Mouse (Mus musculus) ES-E14 (cell line): ENCODE measurements around the gene Grk6. TPM values are rescaled to one million over a fixed set of nuclear protein-coding genes. Genes with fewer than 3 reads are reported as not detected.

Experiments used
- DNase-seq: peaks from one replicate; pipeline ENCODE4 v3.0.0-alpha.2; 2013; ENCODE audit warnings: low read depth, low spot score
- H3K27ac ChIP-seq: 2 replicates; pipeline ENCODE4 v1.5.1; 2012; ENCODE audit warnings: low read depth, mild to moderate bottlenecking, low read length, moderate library complexity, mixed read lengths; ENCODE audit not compliant: poor library complexity, insufficient read depth, severe bottlenecking
- H3K36me3 ChIP-seq: 2 replicates; pipeline ENCODE4 v1.6.1; 2012; ENCODE audit warnings: mild to moderate bottlenecking, low read length, moderate library complexity, mixed read lengths; ENCODE audit not compliant: control insufficient read depth, poor library complexity, insufficient read depth, severe bottlenecking
- H3K4me1 ChIP-seq, 2 experiments: fragments of 150-350 bp in 1 of 2; sonication (generic) in 1 of 2; 2 replicates each; pipeline ENCODE4 v1.6.1; 2012; ENCODE audit warnings: low read length in 2 of 2, mild to moderate bottlenecking in 1 of 2, mixed read lengths in 1 of 2; ENCODE audit not compliant: control insufficient read depth in 2 of 2, insufficient read depth in 2 of 2, poor library complexity in 1 of 2
- H3K4me3 ChIP-seq, 2 experiments: fragments of 150-350 bp in 1 of 2; sonication (generic) in 1 of 2; 2 replicates each; pipeline ENCODE4 v1.5.1; 2012; ENCODE audit warnings: low read length in 2 of 2, low read depth in 1 of 2, mild to moderate bottlenecking in 1 of 2, mixed read lengths in 1 of 2; ENCODE audit not compliant: insufficient read depth in 1 of 2, poor library complexity in 1 of 2, severe bottlenecking in 1 of 2
- H3K9ac ChIP-seq: 2 replicates; pipeline ENCODE4 v1.6.1; 2012; ENCODE audit warnings: low read depth, mild to moderate bottlenecking, low read length, mixed read lengths; ENCODE audit not compliant: poor library complexity, insufficient read depth, severe bottlenecking
- H3K9me3 ChIP-seq: fragments of 150-350 bp; sonication (generic); 2 replicates; pipeline ENCODE4 v1.6.1; 2012; ENCODE audit warnings: low read depth, mild to moderate bottlenecking, low read length; ENCODE audit not compliant: control insufficient read depth, insufficient read depth
- CHD2 ChIP-seq: IDR thresholded peaks from 2 replicates; pipeline ENCODE4 v1.6.1; 2014; ENCODE audit warnings: mild to moderate bottlenecking, low read depth, low read length, inconsistent platforms
- HCFC1 ChIP-seq: IDR thresholded peaks from 2 replicates; pipeline ENCODE4 v1.6.1; 2012; ENCODE audit warnings: low read length, inconsistent platforms, borderline replicate concordance; ENCODE audit not compliant: insufficient read depth
- MAFK ChIP-seq: IDR thresholded peaks from 2 replicates; pipeline ENCODE4 v1.6.1; 2014; ENCODE audit warnings: mild to moderate bottlenecking, low read depth, low read length, inconsistent platforms; ENCODE audit not compliant: insufficient read depth
- ZC3H11A ChIP-seq: IDR thresholded peaks from 2 replicates; pipeline ENCODE4 v1.6.1; 2012; ENCODE audit warnings: low read depth, mild to moderate bottlenecking, inconsistent platforms, low read length, borderline replicate concordance
- ZNF384 ChIP-seq: IDR thresholded peaks from 2 replicates; pipeline ENCODE4 v1.6.1; 2012; ENCODE audit warnings: low read depth, low read length, inconsistent platforms
- in situ Hi-C, 2 experiments: fragments of 600-800 bp; cut with MboI; formaldehyde crosslinking; loops; one replicate each; pipeline ENCODE4 v1.15.1; 2025; ENCODE audit warnings: low sequenced_read_pairs in 2 of 2, inconsistent platforms in 1 of 2; ENCODE audit not compliant: unreplicated experiment in 2 of 2
- total RNA-seq: library from RNA; depleted of rRNA; stranded (reverse); fragments of 300-350 nt; gene quantifications from 2 replicates; pipeline ENCODE4 v1.2.3, GENCODE M21; 2012

Gene Grk6
- total RNA-seq, 1 experiment, result 74.7 TPM

DNA sequence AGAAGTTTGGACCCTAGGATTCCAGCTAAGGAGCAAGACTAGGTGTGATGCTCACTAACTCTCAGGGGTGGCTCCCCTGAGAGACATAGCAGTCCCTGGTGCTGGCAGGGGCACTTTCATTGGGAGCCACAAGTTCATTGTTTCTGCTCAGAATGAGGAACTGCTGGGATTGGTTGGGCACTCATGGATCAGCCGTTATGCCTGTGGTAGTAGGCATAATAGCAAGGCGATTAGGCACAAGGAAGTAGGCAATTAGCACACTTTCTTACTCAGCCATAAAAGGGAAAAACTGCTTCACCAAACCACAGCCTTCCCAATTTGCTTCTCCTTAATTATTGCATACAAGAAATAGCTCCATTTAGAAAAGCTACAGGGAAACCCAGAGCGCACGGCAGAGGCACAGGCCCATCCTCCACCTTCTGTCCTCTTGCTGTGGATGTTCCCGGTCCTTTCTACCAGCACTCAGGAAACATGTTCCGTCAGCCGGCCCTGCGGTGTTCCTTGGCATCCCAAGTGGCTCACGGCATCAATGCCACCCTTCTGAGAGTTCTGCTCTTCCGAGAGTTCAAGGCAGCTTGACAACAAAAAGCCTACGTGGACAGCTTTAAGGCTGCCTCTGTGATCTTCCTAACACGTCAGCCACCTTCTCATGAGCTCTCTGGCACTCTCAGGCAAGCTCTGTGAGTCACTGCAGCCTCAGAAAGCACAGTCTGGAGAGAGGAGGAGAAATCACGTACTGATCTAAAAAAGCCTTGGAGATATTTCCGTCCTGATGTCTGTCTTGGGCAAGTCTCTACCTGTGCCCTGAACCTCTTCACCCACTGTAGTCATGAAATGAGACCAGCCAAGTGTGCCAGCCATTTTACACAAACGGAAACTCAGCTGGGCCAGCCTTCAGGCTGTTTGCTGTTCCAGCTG, 40.7 kb upstream of the Grk6 start:
- TF ChIP-seq HCFC1, result no peak
- TF ChIP-seq CHD2, result no peak
- no peak for TF ChIP-seq ZNF384
- TF ChIP-seq MAFK, result no peak
- no peak for TF ChIP-seq ZC3H11A
- no peaks in the 10 kb centered on the region for H3K9me3 ChIP-seq
- in situ Hi-C loops, result no loop called here

GRCm38 (mm10) chr13:55404853-55405782, 39.8 kb upstream of the Grk6 start:
- peak; percentile 65 for DNase-seq
- H3K4me1 ChIP-seq, result no peaks in the 10 kb centered on the region
- H3K4me3 ChIP-seq, result no peak overlapping the region
- H3K9ac ChIP-seq, result no peak overlapping the region
- H3K9me3 ChIP-seq, result no peaks in the 10 kb centered on the region
- no peaks in the 10 kb centered on the region for H3K36me3 ChIP-seq
- TF ChIP-seq MAFK (no peak), CHD2 (no peak), ZNF384 (peak; percentile 75), ZC3H11A (peak; percentile 87; the same call in 1 of the 2 replicates), HCFC1 (0 out of 2 replicates have a peak, but pooled peaks have one; percentile 52)
- in situ Hi-C loops, result no loop called here
- no peak overlapping the region for H3K27ac ChIP-seq

More for the DNA sequence above, 40.7 kb upstream of the Grk6 start:
- Histone ChIP-seq H3K9ac (no peak overlapping the region), H3K4me1 (no peaks in the 10 kb centered on the region), H3K4me3 (no peak overlapping the region), H3K36me3 (no peaks in the 10 kb centered on the region), H3K27ac (no peak overlapping the region)
- no peak for DNase-seq

- no peak overlapping the region for H3K27ac ChIP-seq
- no peak for DNase-seq
- H3K4me1 ChIP-seq, result no peaks in the 10 kb centered on the region
- no peaks in the 10 kb centered on the region for H3K36me3 ChIP-seq
- TF ChIP-seq HCFC1, result no peak
- no peak for TF ChIP-seq ZNF384
- TF ChIP-seq ZC3H11A, result no peak
- no peak for TF ChIP-seq MAFK
- TF ChIP-seq CHD2, result no peak
- H3K9me3 ChIP-seq, result no peaks in the 10 kb centered on the region
- in situ Hi-C loops, result no loop called here
- no peak overlapping the region for H3K9ac ChIP-seq
- H3K4me3 ChIP-seq, result no peak overlapping the region
These were observed 39.0 kb upstream of the Grk6 start for GRCm38 (mm10) chr13:55405783-55406390.

- Histone ChIP-seq H3K36me3 (no peaks in the 10 kb centered on the region), H3K9me3 (no peaks in the 10 kb centered on the region), H3K4me1 (no peaks in the 10 kb centered on the region), H3K9ac (no peak overlapping the region), H3K4me3 (no peak overlapping the region), H3K27ac (no peak overlapping the region)
- no peak for DNase-seq
- in situ Hi-C loops, result no loop called here
- no peak for TF ChIP-seq CHD2
- no peak for TF ChIP-seq ZC3H11A
These were observed 37.5 kb upstream of the Grk6 start for GRCm38 (mm10) chr13:55407341-55407740.
